Mouse (Mus musculus): ENCODE data around the gene Cyp21a1. TPM values are rescaled to one million over a fixed set of nuclear protein-coding genes. Genes with fewer than 3 reads are reported as not detected.
"Not testable (repeated sequence)": the region's sequence is repeated elsewhere in the genome, so short reads cannot be mapped to it uniquely, and the experiment has no call there.

Cyp21a1 gene
- polyA plus RNA-seq, 2 experiments from 2014 or later = not detected

- not testable (repeated sequence) for ATAC-seq
These were observed 994 bp downstream of the Cyp21a1 start for GRCm38 (mm10) chr17:34803367-34803766.

GRCm38 (mm10) chr17:34802756-34803155 lies 1.6 kb downstream of the Cyp21a1 start:
- not testable (repeated sequence) for ATAC-seq

GRCm38 (mm10) chr17:34800781-34801305 lies 3.5 kb downstream of the Cyp21a1 start:
- ATAC-seq = not testable (repeated sequence)

- ATAC-seq = no peak
These were observed 4.8 kb downstream of the Cyp21a1 start for GRCm38 (mm10) chr17:34799531-34799925.

GRCm38 (mm10) chr17:34798866-34799530 lies 5.4 kb downstream of the Cyp21a1 start:
- no peak for ATAC-seq

GRCm38 (mm10) chr17:34798071-34798470 lies 6.3 kb downstream of the Cyp21a1 start:
- not testable (repeated sequence) for ATAC-seq

- not testable (repeated sequence) for ATAC-seq
These were observed 7.0 kb downstream of the Cyp21a1 start for GRCm38 (mm10) chr17:34797211-34797995.

GRCm38 (mm10) chr17:34796311-34797140 lies 7.8 kb downstream of the Cyp21a1 start:
- no peak for ATAC-seq

GRCm38 (mm10) chr17:34795633-34796032 lies 8.7 kb downstream of the Cyp21a1 start:
- no peak for ATAC-seq

- no peak for ATAC-seq
These were observed 9.3 kb downstream of the Cyp21a1 start for GRCm38 (mm10) chr17:34795016-34795415.

GRCm38 (mm10) chr17:34777680-34778325 lies 26.6 kb downstream of the Cyp21a1 start:
- no peak for ATAC-seq

GRCm38 (mm10) chr17:34761471-34761870 lies 42.9 kb downstream of the Cyp21a1 start:
- ATAC-seq = no peak

Other genes starting within 250 kb of the Cyp21a1 start
- gene Notch4, start 240.3 kb downstream of the Cyp21a1 start, polyA plus RNA-seq (2017; shearing (Covaris generic)) = under 1 TPM; 0.52 to 0.58 TPM
- gene Gpsm3, start 214.8 kb downstream of the Cyp21a1 start, polyA plus RNA-seq (2017; shearing (Covaris generic)) = 100 to 1,000 TPM; 213 to 307 TPM
- gene Pbx2, start 213.3 kb downstream of the Cyp21a1 start, polyA plus RNA-seq (2017; shearing (Covaris generic)) = 10 to 100 TPM in 1 of 2 experiments, 1 to 10 TPM in 1; 8.5 to 10.2 TPM
- gene Ager, start 206.7 kb downstream of the Cyp21a1 start, polyA plus RNA-seq (2017; shearing (Covaris generic)) = 1 to 10 TPM; 2.5 to 5.4 TPM
- gene Rnf5, start 200.9 kb downstream of the Cyp21a1 start, polyA plus RNA-seq (2017; shearing (Covaris generic)) = 10 to 100 TPM; 49.0 to 56.9 TPM
- 10 to 100 TPM; 16.9 to 18.4 TPM for gene Agpat1, start 200.3 kb downstream of the Cyp21a1 start, polyA plus RNA-seq (2017; shearing (Covaris generic))
- 1 to 10 TPM; 1.3 to 1.9 TPM for gene Egfl8, start 188.6 kb downstream of the Cyp21a1 start, polyA plus RNA-seq (2017; shearing (Covaris generic))
- gene Ppt2, start 176.1 kb downstream of the Cyp21a1 start, polyA plus RNA-seq (2017; shearing (Covaris generic)) = 10 to 100 TPM; 13.3 to 16.8 TPM
- gene Prrt1, start 175.0 kb downstream of the Cyp21a1 start, polyA plus RNA-seq (2017; shearing (Covaris generic)) = 1 to 10 TPM in 1 of 2 experiments, under 1 TPM in 1; 0.34 to 1.4 TPM
- gene Fkbpl, start 159.8 kb downstream of the Cyp21a1 start, polyA plus RNA-seq (2017; shearing (Covaris generic)) = 1 to 10 TPM; 3.5 to 5.4 TPM
- gene Atf6b, start 157.4 kb downstream of the Cyp21a1 start, polyA plus RNA-seq (2017; shearing (Covaris generic)) = 10 to 100 TPM; 15.6 to 26.7 TPM
- gene Tnxb, start 134.0 kb downstream of the Cyp21a1 start, polyA plus RNA-seq (2017; shearing (Covaris generic)) = not detected
- not detected for gene C4b, start 60.7 kb downstream of the Cyp21a1 start, polyA plus RNA-seq (2017; shearing (Covaris generic))
- 10 to 100 TPM; 37.3 to 51.6 TPM for gene Stk19, start 32.4 kb upstream of the Cyp21a1 start, polyA plus RNA-seq (2017; shearing (Covaris generic))
- gene Dxo, start 32.5 kb upstream of the Cyp21a1 start, polyA plus RNA-seq (2017; shearing (Covaris generic)) = 10 to 100 TPM; 19.8 to 28.0 TPM
- gene Skiv2l, start 45.6 kb upstream of the Cyp21a1 start, polyA plus RNA-seq (2017; shearing (Covaris generic)) = 10 to 100 TPM; 26.0 to 38.5 TPM
- 10 to 100 TPM; 45.4 to 53.4 TPM for gene Nelfe, start 45.8 kb upstream of the Cyp21a1 start, polyA plus RNA-seq (2017; shearing (Covaris generic))
- gene Cfb, start 58.0 kb upstream of the Cyp21a1 start, polyA plus RNA-seq (2017; shearing (Covaris generic)) = under 1 TPM; 0.79 to 0.83 TPM
- gene Zbtb12, start 74.9 kb upstream of the Cyp21a1 start, polyA plus RNA-seq (2017; shearing (Covaris generic)) = not detected
- not detected for gene Gm20547, start 77.5 kb upstream of the Cyp21a1 start, polyA plus RNA-seq (2017; shearing (Covaris generic))
- gene C2, start 93.7 kb upstream of the Cyp21a1 start, polyA plus RNA-seq (2017; shearing (Covaris generic)) = under 1 TPM in 1 of 2 experiments, not detected in 1; 0.73 TPM
- gene Ehmt2, start 93.9 kb upstream of the Cyp21a1 start, polyA plus RNA-seq (2017; shearing (Covaris generic)) = 10 to 100 TPM; 32.8 to 37.0 TPM
- not detected for gene Slc44a4, start 109.9 kb upstream of the Cyp21a1 start, polyA plus RNA-seq (2017; shearing (Covaris generic))
- gene Neu1, start 126.7 kb upstream of the Cyp21a1 start, polyA plus RNA-seq (2017; shearing (Covaris generic)) = 10 to 100 TPM; 18.6 to 19.9 TPM
- 1 to 10 TPM in 1 of 2 experiments, not detected in 1; 7.0 TPM for gene Hspa1b, start 154.7 kb upstream of the Cyp21a1 start, polyA plus RNA-seq (2017; shearing (Covaris generic))
- gene Gm20481, start 165.4 kb upstream of the Cyp21a1 start, polyA plus RNA-seq (2017; shearing (Covaris generic)) = not detected
- gene Hspa1a, start 167.6 kb upstream of the Cyp21a1 start, polyA plus RNA-seq (2017; shearing (Covaris generic)) = 1 to 10 TPM in 1 of 2 experiments, under 1 TPM in 1; 0.17 to 5.1 TPM
- gene Hspa1l, start 168.1 kb upstream of the Cyp21a1 start, polyA plus RNA-seq (2017; shearing (Covaris generic)) = under 1 TPM in 1 of 2 experiments, not detected in 1; 0.46 TPM
- 10 to 100 TPM; 45.5 to 61.3 TPM for gene Lsm2, start 177.3 kb upstream of the Cyp21a1 start, polyA plus RNA-seq (2017; shearing (Covaris generic))
- gene Vars, start 196.4 kb upstream of the Cyp21a1 start, polyA plus RNA-seq (2017; shearing (Covaris generic)) = 10 to 100 TPM; 28.5 to 29.1 TPM
- gene Vwa7, start 212.0 kb upstream of the Cyp21a1 start, polyA plus RNA-seq (2017; shearing (Covaris generic)) = under 1 TPM; 0.11 to 0.12 TPM
- gene Sapcd1, start 223.5 kb upstream of the Cyp21a1 start, polyA plus RNA-seq (2017; shearing (Covaris generic)) = 1 to 10 TPM; 1.8 to 2.1 TPM
- 1 to 10 TPM; 1.3 to 1.6 TPM for gene Msh5, start 242.2 kb upstream of the Cyp21a1 start, polyA plus RNA-seq (2017; shearing (Covaris generic))
- 100 to 1,000 TPM; 464 to 670 TPM for gene Clic1, start 245.4 kb upstream of the Cyp21a1 start, polyA plus RNA-seq (2017; shearing (Covaris generic))